Mouse (Mus musculus) midbrain, embryonic 11.5 days (tissue): ENCODE measurements at regions not wholly inside any gene's neighbourhood (a gene's known extent, or its start where the extent isn't known, plus 50 kb on each side); places are given as distances from the start of the nearest gene placed in this dataset.
A peak's percentile ranks its signal among the peaks of the same experiment; 100 is the strongest.

Source experiments
- ATAC-seq: fragments of 200-750 bp; cut with Nextera tagmentation; 2 replicates; pipeline ENCODE4 v1.8.0; 2017; ENCODE audit warnings: moderate TSS enrichment, moderate library complexity; ENCODE audit not compliant: low FRiP score
- DNase-seq: peaks from one replicate; pipeline ENCODE4 v3.0.0; 2015; ENCODE audit warnings: low spot score; ENCODE audit errors: missing footprints
- H3K27ac ChIP-seq: fragments of 300-500 bp; sonication (generic); 2 replicates; pipeline ENCODE4 v1.5.1; 2014; ENCODE audit warnings: low read depth, low read length
- H3K27me3 ChIP-seq: fragments of 300-500 bp; sonication (generic); 2 replicates; pipeline ENCODE4 v1.6.1; 2014; ENCODE audit warnings: mild to moderate bottlenecking, low read length, moderate library complexity, mixed read lengths; ENCODE audit not compliant: control insufficient read depth, insufficient read depth
- H3K36me3 ChIP-seq: fragments of 300-500 bp; sonication (generic); 2 replicates; pipeline ENCODE4 v1.6.1; 2014; ENCODE audit warnings: mild to moderate bottlenecking, low read length, moderate library complexity, mixed read lengths; ENCODE audit not compliant: control insufficient read depth, insufficient read depth
- H3K4me1 ChIP-seq: fragments of 300-500 bp; sonication (generic); 2 replicates; pipeline ENCODE4 v1.6.1; 2014; ENCODE audit warnings: low read length; ENCODE audit not compliant: control insufficient read depth, insufficient read depth
- H3K4me2 ChIP-seq: fragments of 300-500 bp; sonication (generic); 2 replicates; pipeline ENCODE4 v1.6.1; 2014; ENCODE audit warnings: mild to moderate bottlenecking, moderate library complexity
- H3K4me3 ChIP-seq: fragments of 300-500 bp; sonication (generic); 2 replicates; pipeline ENCODE4 v1.5.1; 2014; ENCODE audit warnings: low read depth, low read length
- H3K9ac ChIP-seq: fragments of 300-500 bp; sonication (generic); 2 replicates; pipeline ENCODE4 v1.6.1; 2014; ENCODE audit warnings: low read length
- H3K9me3 ChIP-seq: fragments of 300-500 bp; sonication (generic); 2 replicates; pipeline ENCODE4 v1.6.1; 2016; ENCODE audit warnings: low read length; ENCODE audit not compliant: control insufficient read depth
- WGBS: fragments of 180-500 bp; shearing (Covaris S2); extraction: QIAGEN DNeasy Blood & Tissue Kit; methylation state at CpG from one replicate; pipeline ENCODE4 v1.1.7; 2014; 5-methylcytosine and 5-hydroxymethylcytosine counted together

DNA sequence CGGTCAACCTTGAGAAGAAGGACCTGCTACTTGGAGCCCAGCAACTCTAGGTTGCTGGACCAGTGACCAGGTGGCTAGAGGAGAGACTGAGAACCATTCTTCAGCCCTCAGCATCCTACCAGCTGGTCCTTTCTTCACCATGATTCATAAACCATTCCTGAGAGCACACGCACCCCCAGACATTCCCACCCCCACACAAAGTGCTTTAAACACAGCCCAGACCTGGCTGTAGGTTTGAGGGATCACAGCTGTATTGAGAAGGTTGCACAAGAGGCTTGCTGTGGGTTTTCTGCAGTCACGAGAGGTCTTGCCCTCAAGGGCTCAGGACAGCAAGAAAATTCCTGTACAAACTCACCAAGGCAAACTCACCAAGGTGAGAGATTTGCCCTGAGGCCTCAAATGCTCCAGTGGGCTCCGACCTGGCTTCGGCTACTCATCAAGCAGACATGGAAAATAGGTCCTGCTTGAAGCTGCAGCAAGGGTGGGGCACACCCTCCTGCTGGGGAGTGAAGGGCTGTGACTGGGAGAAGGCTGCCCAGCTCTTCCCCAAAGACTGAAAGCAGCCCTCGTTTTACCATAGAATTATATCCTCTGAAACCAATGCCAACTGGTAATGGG lies 161.9 kb upstream of the Lnx1 start:
- H3K4me3 ChIP-seq = no peak overlapping the region

DNA sequence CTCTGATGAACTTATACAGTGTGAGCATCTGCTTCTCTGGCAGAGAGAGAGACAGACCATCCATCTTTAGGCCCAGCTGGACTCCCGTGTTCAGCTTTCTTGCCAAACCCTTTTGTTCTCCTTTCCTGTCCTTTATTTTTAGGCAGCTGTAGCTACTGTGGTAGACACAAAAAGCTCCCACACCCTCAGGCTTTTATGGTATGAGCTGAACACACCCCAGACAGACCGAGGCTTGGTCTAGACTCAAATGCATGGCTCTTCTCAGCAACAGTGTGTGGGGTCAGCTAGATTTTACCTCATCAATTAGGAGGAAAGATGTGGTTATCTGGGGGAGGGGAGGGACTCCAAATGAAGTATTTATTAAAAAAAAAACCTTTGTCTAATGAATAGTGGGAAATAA lies 158.6 kb upstream of the Lnx1 start:
- no peak overlapping the region for H3K4me2 ChIP-seq
- H3K36me3 ChIP-seq = no peaks in the 10 kb centered on the region
- no peak for ATAC-seq
- H3K27ac ChIP-seq = no peak overlapping the region
- no peaks in the 10 kb centered on the region for H3K27me3 ChIP-seq
- WGBS = 72% methylated on average over 2 of the region's 2 CpGs
- DNase-seq = no peak
- H3K4me1 ChIP-seq = no peaks in the 10 kb centered on the region; the same call in 1 of the 2 replicates
- no peak overlapping the region for H3K4me3 ChIP-seq
- H3K9ac ChIP-seq = no peak overlapping the region
- H3K9me3 ChIP-seq = no peaks in the 10 kb centered on the region

More for the DNA sequence above, 161.9 kb upstream of the Lnx1 start:
- no peaks in the 10 kb centered on the region for H3K4me1 ChIP-seq
- H3K9me3 ChIP-seq = no peaks in the 10 kb centered on the region
- WGBS = 86% methylated on average over 6 of the region's 6 CpGs
- H3K4me2 ChIP-seq = no peak overlapping the region
- H3K27ac ChIP-seq = no peak overlapping the region
- no peak for ATAC-seq
- no peak for DNase-seq
- no peak overlapping the region for H3K9ac ChIP-seq
- H3K27me3 ChIP-seq = no peaks in the 10 kb centered on the region
- no peaks in the 10 kb centered on the region for H3K36me3 ChIP-seq

DNA sequence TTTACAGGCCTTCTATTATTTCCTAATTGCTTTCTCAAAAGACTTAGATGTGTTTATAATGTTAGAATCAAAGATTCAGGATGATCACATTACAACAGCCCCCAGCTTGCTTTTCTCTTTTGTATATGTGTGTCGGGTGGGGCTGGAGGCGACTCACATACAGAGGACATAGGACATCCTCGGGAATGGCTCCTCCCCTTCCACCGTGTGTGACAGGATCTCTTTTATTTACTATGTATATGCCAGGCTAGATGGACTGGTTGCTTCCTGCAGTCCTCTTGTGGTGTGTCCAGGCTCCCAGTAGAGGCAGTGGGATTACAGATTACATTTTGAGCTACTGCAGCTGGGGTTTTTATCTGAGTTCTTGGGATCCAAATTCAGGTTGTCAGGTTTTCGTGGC lies 155.1 kb upstream of the Lnx1 start:
- ATAC-seq (no peak), DNase-seq (no peak)
- no peak overlapping the region for H3K4me2 ChIP-seq
- H3K27me3 ChIP-seq = no peaks in the 10 kb centered on the region
- no peaks in the 10 kb centered on the region; the same call in 1 of the 2 replicates for H3K4me1 ChIP-seq
- no peaks in the 10 kb centered on the region for H3K9me3 ChIP-seq
- WGBS = 73% methylated on average over 5 of the region's 5 CpGs
- no peak overlapping the region for H3K4me3 ChIP-seq
- H3K27ac ChIP-seq = no peak overlapping the region
- no peaks in the 10 kb centered on the region for H3K36me3 ChIP-seq
- H3K9ac ChIP-seq = no peak overlapping the region

DNA sequence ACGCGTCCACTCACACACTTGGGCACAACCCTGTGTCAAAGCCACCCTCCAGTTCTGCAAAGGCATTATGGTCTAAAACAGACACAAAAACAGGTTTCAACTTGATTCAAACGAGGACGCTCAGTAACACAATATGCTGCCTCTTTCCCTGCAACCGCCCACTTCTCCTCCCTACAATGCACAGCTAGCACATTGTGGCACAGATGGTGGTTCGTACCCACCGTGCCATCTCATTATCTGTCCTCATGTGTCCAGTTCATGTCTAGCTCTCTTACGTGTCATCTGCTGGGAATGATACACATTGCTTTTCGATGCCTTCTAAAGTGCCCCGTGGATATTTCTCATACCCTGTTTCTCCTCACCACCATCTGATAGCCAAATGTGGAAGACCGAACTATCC lies 154.4 kb upstream of the Lnx1 start:
- no peaks in the 10 kb centered on the region; the same call in 1 of the 2 replicates for H3K4me1 ChIP-seq
- WGBS = 90% methylated on average over 11 of the region's 11 CpGs
- H3K4me3 ChIP-seq = no peak overlapping the region
- no peak overlapping the region for H3K27ac ChIP-seq
- H3K4me2 ChIP-seq = no peak overlapping the region
- H3K36me3 ChIP-seq = no peaks in the 10 kb centered on the region
- DNase-seq = no peak
- H3K27me3 ChIP-seq = no peaks in the 10 kb centered on the region
- no peaks in the 10 kb centered on the region for H3K9me3 ChIP-seq
- ATAC-seq = no peak
- no peak overlapping the region for H3K9ac ChIP-seq

DNA sequence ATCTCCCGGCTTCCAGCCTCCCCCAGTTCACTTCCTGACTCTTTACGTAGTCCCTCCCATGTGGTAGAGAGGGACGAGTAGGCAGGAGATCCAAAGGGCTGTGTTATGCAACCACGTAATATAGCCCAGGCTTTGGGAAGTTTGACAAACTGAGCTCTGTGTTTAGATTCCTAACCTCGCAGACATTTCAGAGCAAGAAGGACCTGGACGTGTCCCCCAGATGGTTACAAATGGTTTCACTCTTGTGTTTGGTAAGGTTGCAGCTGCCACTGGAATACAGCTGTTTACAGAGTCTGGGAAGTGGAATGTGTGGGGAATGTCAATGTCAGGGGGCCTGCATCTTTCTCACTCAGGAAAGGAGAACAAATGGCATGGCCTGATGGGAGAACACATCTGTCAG lies 145.1 kb upstream of the Lnx1 start:
- Histone ChIP-seq H3K4me1 (no peaks in the 10 kb centered on the region), H3K4me3 (no peak overlapping the region), H3K27ac (no peak overlapping the region), H3K9me3 (no peaks in the 10 kb centered on the region), H3K4me2 (no peak overlapping the region), H3K36me3 (no peaks in the 10 kb centered on the region), H3K27me3 (no peaks in the 10 kb centered on the region), H3K9ac (no peak overlapping the region)
- 80% methylated on average over 6 of the region's 6 CpGs for WGBS
- DNase-seq (no peak), ATAC-seq (no peak)

DNA sequence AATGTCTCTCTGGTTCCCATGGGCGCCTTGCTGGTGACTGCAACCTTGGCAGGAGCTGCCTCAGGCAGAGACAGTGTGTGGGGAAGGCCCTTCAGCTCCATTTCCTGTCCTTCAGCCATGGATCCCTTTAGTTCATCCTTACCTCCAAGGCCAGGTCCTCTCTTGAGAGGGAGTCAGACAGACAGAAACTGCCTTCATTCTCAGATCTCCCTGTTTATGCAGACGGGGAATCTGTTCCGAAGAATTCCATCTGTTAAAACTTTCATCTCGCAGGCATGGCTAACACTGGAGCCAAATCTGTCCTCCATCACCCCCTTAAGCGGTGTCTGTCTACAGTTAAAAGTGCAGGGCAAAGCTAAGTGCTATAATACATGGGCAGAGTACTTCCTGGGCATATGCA lies 144.0 kb upstream of the Lnx1 start:
- Histone ChIP-seq H3K4me3 (no peak overlapping the region), H3K9ac (no peak overlapping the region), H3K27me3 (no peaks in the 10 kb centered on the region), H3K9me3 (no peaks in the 10 kb centered on the region), H3K4me2 (no peak overlapping the region), H3K36me3 (no peaks in the 10 kb centered on the region), H3K4me1 (no peaks in the 10 kb centered on the region), H3K27ac (no peak overlapping the region)
- ATAC-seq (no peak), DNase-seq (no peak)
- 91% methylated on average over 5 of the region's 5 CpGs for WGBS

DNA sequence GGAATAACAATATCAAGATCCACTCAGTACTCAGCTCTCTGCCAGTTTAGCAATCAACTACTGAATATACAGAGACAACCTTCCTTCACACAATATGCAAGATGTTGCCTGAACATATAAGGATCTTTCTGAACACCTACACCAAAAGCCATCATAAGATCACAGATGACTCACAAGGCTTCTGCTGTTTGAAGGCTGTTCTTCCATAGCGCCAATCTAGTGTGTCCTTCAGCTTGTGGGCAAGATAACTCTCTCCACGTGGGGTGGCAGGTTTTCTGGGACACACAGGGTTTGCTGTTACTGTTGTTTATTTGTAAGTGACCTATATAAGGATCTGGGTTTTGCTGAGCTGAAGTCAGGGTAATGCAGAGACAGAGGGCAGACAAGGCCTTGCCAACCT lies 131.7 kb upstream of the Lnx1 start:
- H3K4me2 ChIP-seq = no peak overlapping the region
- H3K9ac ChIP-seq = no peak overlapping the region
- DNase-seq = peak; percentile 26
- no peak overlapping the region for H3K27ac ChIP-seq
- no peaks in the 10 kb centered on the region for H3K36me3 ChIP-seq
- no peaks in the 10 kb centered on the region for H3K27me3 ChIP-seq
- no peaks in the 10 kb centered on the region for H3K4me1 ChIP-seq
- no peak for ATAC-seq
- 83% methylated on average over 2 of the region's 2 CpGs for WGBS
- H3K4me3 ChIP-seq = no peak overlapping the region
- no peaks in the 10 kb centered on the region for H3K9me3 ChIP-seq

DNA sequence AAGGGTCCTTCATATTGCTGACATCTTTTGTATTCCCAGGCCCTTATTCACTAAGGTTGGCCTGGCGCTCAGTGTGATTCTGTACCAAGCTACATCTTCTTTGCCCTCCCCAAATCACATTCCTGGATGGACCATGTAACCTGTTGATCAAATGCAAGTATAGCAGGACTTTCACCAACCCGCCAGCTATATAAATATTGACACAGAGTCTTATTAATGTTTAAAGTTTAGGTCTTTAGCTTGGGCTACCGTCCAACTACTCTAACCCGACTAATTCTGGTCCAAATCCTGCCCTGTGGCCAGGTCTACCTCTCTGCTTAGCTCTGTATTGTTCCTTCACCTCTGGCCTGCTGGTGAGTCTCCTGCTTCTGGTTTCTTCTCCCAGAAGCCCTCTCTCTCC lies 131.2 kb upstream of the Lnx1 start:
- H3K9me3 ChIP-seq = no peaks in the 10 kb centered on the region
- no peaks in the 10 kb centered on the region for H3K36me3 ChIP-seq

DNA sequence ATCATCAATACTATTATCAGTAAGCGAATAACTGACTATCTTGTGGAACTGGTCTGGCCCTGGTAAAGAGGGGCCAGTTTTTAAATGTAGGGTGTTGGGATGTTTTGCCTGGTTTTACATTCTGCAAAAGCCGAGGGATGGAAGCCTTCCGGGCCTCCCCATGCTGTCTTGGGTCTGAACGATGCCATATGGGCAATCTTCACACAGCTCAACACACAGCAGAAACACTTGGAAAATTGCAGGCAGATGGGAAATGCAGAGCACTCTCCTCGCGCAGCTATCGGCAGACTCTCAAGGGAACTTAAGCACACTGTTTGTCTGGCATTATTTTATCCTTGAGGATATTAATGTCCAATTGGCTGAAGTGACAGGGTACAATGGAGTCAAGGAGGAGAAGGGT lies 129.3 kb upstream of the Lnx1 start:
- no peak overlapping the region for H3K9ac ChIP-seq
- no peaks in the 10 kb centered on the region for H3K27me3 ChIP-seq
- 86% methylated on average over 7 of the region's 7 CpGs for WGBS
- no peaks in the 10 kb centered on the region for H3K9me3 ChIP-seq
- no peak overlapping the region for H3K4me3 ChIP-seq
- no peak overlapping the region for H3K27ac ChIP-seq
- no peak for ATAC-seq
- no peak overlapping the region for H3K4me2 ChIP-seq
- peak; percentile 21 for DNase-seq
- no peaks in the 10 kb centered on the region for H3K36me3 ChIP-seq
- no peaks in the 10 kb centered on the region for H3K4me1 ChIP-seq

More for the DNA sequence above, 131.2 kb upstream of the Lnx1 start:
- H3K27me3 ChIP-seq = no peaks in the 10 kb centered on the region
- DNase-seq = peak; percentile 31
- no peak overlapping the region for H3K4me2 ChIP-seq
- 85% methylated on average over 4 of the region's 4 CpGs for WGBS
- no peak for ATAC-seq
- no peak overlapping the region for H3K4me3 ChIP-seq
- H3K27ac ChIP-seq = no peak overlapping the region
- no peaks in the 10 kb centered on the region for H3K4me1 ChIP-seq
- no peak overlapping the region for H3K9ac ChIP-seq
